Mouse (Mus musculus) urinary bladder, postnatal 10 days (tissue): ENCODE results near the gene Gm6793.
A peak's percentile ranks its signal among the peaks of the same experiment; 100 is the strongest.

Experiments
- DNase-seq: peaks from one replicate; pipeline ENCODE4 v3.0.0; 2022; ENCODE audit warnings: low spot score

Gm6793 gene

DNA sequence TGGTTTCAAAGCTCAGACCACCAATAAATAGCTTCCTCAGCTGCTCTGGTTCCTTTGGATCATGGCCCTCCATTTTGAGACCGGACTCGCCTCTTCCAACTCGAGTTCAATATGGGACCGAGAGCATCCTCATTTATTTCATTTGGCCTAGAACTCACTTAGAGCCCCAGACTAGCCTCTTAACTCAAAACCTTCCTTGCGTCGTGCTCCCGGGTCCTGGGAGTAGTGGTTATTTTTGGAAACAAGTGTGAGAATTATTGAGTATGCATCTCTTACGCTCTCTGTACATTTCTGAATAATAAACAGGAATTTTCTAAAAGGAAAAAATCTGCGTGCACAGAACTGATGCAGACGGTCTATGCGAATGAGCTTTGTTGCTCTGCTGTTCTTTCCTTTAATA lies at the start of gene Gm6793:
Gene Gm6793, minus strand, starts transcription at position 101 of the 400 bp plus-strand sequence.
- DNase-seq, result no peak

DNA sequence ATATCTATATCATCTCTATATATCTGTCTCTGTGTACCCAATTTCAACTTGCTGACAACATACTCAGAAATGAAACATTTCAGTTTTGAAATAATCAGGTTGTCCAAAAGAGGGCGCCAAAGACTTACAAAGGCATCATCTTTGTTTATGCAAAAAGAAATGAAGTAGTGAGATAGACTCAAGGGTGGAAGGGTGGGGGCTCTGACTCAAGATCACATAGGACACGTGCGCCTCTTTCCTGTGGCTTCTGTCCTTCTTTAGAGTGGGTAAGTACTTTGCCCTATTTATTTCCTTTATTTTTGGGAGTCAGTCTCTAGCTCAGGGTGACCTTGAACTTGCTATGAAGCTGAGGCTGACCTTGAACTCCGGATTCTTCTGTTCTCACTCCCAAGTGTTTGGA lies 46.5 kb upstream of the Gm6793 start:
- no peak for DNase-seq

DNA sequence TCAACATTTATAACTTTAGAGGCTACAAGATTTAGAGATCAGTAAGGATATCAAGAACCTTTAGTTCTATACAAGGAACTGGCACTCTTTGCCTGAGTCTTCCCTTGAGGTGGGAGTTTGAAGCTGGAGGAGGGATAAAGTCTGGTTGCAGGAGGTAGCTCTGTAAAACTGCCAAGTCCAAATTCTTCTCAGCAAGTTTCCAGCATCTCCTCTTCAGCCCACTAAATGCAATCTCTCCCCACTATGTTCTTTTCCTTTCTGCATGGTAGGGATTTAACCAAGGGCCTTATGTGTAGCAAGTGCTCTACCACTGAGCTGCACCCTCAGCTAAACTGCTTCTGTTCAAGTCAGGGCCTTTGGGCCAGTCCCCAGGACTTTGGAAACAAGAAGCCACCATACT lies 39.6 kb upstream of the Gm6793 start:
- DNase-seq, result no peak

DNA sequence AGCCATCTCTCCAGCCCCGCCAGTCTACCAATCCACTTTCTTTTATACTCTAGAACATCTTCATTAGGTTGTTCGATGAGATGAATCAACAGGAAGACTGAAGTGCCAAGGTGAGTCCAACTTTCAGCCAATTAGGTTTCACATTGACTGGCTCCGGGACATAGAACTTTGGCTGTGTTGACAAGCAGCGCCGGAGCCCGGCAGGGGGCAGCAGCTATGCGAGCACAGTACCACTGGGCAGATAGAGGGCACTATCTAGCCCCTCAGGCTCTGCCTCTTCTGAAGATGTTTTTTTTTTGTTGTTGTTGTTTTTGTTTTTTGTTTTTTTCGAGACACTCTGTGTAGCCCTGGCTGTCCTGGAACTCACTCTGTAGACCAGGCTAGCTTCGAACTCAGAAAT lies 36.7 kb upstream of the Gm6793 start:
- DNase-seq, result no peak

DNA sequence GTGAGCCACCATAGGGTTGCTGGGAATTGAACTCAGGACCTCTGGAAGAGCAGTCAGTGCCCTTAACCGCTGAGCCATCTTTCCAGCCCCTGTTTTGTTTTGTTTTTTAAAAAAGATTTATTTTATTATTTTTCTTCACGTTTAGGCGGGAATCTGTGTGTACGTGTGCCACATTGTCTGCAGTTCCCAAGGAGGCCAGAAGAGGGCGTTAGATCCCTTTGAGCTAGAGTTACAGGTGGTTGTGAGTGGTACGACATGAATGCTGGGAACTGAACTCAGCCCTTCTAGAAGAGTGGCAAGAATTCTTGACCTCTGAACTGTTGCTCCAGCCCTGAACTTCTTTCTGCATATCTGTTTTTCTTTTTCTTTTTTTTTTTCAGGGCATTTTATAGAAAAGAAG lies 35.1 kb upstream of the Gm6793 start:
- DNase-seq, result no peak

DNA sequence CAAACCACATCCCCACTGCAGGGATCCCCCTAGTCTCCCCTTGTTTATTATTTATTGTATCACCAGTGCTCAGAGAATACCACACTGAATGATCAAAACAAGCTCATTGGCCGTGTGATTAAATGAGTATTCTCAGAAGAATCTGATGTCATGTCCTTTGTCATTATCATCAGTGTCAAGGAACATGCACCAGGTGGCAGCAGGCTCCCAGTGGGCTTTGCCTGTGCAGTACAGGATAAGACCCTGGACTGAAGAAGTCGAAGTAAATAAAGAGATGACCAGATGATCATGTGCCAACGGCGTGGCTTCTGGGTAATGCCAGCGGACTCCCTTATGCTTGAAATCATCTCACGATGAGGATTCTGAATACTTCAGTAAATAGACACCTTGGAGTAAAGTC lies 33.5 kb upstream of the Gm6793 start:
- no peak for DNase-seq

DNA sequence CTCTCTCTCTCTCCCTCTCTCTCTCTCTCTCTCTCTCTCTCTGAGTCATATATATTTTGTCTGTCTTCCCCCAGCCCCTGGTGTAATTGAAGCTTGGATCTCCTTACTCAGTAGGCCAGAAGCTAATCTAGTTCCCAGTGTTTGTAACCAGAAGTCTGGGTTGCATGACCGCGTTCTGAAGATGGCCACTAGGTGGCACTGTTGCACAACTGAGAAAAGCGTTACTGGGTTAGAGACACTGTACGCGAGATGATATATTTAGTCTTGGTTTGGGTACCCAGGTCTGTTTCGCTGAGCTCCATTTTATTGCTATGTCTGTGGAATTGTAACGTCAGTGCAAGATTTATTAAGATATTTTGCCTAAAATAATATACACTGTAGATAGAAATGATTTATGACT lies 31.1 kb upstream of the Gm6793 start:
- peak; percentile 46 for DNase-seq

DNA sequence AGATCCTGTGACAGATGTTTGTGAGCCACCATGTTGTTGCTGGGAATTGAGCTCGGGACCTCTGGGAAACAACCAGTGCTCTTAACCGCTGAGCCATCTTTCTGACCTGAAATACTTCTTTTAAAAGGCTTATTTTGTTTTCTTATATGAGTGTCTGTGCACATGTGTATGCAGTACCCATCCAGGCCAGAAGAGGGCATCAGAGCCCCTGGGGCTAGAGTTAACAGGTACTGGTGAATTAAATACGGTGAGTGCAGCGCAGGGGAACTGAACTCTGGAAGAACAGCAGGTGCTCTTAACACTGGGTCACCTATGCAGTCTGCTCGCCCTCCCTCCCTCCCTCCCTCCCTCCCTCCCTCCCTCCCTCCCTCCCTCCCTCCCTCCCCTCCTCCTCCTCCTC lies 30.3 kb upstream of the Gm6793 start:
- DNase-seq, result no peak

DNA sequence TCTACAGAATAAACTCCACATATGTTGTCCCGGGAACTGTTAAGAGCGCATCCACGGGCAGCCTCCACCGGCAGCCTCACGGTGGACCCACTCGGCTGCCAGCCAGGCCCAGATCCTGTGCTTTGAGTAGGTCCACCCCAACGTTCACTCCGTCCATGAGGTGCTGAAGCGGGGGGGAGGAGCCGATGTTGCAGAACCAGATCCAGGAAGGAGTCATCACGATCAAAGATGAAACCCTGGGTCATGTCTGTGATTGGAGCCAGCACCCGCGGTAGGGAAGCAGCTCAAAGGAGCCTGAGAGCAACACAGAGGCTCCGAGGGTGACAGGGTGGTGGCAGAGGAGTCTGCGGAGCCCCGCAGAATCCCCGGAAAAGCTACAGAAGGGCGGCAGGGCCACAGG lies 22.7 kb upstream of the Gm6793 start:
- no peak for DNase-seq

DNA sequence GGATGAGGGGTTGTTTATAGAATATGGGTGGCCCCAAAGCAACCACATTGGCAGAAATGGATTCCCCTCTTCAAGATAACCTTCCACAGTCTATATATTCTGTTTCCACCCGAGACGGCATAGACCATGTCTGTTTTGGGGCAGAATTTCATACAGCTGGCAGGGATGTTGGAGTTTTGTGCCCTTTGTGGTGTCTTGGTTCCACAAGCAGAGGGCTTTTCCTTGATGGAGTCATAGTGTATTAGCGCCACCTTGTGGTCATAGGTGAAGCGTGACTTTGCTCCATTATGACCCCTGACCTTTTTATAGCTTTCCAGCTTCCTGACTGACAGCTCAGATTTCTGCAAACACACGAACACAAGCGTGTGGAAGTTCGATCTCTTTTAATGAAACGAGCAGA lies 19.8 kb upstream of the Gm6793 start:
- DNase-seq, result no peak

DNA sequence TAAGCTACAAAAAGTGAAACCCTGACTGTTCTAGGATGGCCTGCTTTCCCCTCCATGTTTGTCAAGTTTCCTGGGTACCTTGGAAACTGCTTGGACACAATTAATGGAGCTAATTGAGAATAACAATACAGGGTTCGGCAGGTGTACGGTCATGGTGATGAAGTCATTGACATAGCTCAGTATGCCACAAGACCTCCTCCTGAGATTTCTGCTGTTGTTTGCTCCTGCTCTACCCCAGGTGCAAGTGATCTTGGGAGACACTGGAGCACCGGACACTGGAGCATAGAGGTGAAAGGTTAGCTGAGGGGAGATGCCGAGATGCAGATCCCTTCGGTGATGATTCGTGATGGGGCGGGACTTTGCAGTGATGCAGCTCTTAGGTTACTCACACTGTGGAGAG lies 18.2 kb upstream of the Gm6793 start:
- DNase-seq, result no peak

DNA sequence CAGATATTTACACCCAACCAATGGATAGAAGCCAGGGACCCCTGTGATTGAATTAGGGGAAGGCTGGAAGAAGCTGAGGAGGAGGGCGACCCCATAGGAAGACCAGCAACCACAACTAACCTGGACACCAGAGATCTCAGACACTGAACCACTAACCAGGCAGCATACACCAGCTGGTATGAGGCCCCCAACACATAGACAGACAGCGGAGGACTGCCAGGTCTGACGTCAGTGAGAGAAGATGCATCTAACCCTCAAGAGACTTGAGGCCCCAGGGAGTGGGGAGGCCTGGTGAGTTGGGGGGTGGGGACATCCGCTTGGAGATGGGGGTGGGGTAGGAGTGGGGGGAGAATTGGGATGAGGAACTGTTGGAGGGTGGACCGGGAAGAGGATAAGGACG lies 15.8 kb upstream of the Gm6793 start:
- no peak for DNase-seq

DNA sequence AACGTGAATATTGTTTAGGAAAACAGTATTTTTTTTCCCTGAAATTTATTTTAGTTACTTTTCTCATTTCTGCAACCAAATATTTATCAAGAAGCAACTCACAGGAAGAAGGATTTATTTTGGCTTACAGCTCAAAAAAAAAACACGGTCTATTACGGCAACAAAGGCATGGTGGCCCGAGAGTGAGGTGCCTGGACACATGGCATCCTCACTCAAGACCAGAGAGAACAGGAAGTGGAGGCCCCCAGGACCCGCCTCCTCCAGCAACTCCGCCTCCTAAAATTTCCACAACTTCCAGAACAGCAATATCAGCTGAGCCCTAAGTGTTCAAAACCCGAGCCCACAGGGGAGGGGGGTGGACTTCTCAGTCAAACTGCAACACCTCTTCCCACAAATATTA lies 14.6 kb upstream of the Gm6793 start:
- no peak for DNase-seq

DNA sequence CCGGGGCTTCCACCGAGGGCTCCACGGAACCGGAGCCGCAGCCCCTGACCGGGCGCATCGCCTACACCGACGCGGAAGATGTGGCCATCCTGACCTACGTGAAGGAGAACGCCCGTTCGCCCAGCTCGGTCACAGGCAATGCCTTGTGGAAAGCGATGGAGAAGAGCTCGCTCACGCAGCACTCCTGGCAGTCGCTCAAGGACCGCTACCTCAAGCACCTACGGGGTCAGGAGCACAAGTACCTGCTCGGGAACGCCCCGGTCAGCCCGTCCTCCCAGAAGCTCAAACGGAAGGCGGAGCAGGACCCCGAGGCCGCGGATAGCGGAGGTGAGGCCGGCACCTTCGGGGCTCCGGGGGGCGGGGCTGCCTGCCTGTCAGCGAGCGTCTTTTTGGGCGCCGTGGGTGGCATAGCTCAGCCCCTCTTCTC lies 3.0 kb downstream of the Gm6793 start:
- DNase-seq, result no peak

DNA sequence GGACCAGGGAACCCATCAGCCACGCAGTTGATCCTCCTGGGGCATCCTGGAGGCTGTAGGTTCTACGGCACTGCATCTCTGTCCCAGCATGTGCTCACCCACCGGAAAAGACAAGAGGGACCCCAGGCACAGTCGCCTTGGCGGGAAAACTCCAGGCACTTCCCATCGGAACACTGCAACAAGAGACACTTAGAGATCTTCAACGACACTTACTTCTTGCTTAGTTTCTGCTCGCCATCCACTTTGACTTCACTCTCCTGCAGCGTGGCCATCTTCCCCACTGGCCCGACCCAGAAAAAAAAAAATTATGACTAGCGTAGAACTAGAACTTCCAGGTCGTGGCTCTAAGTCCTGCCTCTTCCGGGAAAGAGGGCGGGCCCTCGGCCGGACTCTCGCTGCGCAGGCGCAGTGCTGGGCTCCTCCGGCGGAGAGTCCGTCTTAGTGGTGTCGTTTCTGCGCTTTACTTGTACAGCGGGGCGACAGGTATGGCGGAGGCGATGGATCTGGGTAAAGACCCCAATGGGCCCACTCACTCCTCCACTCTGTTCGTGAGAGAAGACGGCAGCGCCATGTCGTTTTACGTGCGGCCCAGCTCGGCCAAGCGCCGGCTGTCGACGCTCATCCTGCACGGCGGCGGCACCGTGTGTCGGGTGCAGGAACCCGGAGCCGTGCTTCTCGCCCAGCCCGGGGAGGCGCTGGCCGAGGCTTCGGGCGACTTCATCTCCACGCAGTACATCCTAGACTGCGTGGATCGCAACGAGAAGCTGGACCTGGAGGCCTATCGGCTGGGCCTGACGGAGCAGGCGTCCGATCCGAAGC lies 3.6 kb downstream of the Gm6793 start, which contains the start of the genes Kars and Terf2ip:
Gene Kars, minus strand, starts transcription at position 327 of the 819 bp plus-strand sequence.
Gene Terf2ip, plus strand, starts transcription at position 402 of the 819 bp plus-strand sequence.
- DNase-seq, result peak; percentile 64

DNA sequence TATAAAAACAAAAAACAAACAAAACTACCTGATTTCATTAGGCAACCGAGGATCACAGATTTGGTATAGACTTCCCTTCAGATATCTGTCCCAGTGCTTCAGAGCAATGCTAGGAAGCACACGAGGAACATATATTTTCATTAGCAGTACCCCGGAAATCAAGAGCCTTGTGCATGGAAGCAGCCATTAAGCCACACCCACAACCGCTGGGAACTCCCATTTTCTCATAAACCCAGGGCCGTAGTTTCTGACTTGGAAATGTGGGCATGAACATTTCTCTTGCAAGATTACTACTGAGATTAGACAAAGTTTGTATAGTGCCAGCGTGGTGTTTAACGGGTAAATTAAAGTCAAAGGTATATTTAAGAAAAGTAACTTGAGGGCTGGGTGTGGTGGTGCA lies 5.3 kb downstream of the Gm6793 start:
- no peak for DNase-seq

DNA sequence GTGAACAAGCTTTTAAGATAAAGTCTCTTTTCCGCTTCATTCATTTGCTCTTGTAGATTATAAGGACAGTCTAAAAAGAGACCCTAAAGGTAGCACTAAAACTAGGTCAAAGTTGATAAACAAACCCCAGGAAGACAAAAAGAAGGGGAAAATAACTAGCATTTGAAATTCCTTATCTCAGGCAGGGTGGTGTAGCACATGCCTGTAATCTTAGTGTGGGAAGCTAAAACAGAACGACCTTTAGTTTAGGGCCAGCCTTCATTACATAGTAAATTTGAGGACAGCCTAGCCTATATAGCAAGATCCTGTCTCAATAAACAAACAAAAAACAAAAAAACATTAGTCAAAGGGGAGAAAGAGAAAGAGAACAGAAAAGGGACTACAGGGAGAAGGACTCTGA lies 7.2 kb downstream of the Gm6793 start:
- no peak for DNase-seq

DNA sequence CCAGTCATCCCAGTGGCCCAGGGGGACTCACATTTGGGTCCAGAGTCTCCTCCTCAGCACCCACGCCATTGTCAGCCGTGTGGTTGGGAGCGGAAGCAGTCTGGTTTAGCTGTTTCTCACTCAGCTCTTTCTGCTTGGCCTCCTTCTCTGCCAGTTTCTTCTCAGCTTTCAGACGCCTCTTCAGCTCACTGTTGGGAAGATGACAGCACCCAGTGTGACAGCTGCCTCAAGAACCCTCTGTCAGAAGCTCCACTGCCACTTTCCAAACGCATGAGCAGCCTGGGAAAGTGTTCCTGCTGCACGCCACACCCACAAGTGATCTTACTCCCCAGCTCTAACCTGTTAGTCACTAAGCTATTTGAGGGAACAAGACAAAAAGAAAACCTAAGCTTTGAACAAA lies 9.2 kb downstream of the Gm6793 start:
- no peak for DNase-seq

DNA sequence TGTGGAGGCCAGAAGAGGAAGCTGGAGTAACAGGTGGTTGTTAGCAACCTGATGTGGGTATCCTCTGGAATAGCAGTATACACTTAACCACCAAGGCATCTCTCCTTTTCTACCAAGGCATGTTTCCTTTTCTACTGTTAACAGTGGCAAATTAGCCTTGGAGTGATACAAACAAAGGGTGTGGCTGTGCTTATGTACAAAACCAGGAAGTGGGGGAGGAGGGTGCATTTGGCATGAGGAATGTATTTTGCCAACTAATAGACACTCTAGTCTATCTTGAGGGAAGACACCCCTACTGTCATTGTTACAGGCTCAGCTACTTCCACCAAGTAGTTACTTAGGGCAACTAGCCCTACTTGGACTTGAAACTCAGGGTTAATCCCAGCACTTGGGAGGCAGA lies 10.1 kb downstream of the Gm6793 start:
- DNase-seq, result no peak

DNA sequence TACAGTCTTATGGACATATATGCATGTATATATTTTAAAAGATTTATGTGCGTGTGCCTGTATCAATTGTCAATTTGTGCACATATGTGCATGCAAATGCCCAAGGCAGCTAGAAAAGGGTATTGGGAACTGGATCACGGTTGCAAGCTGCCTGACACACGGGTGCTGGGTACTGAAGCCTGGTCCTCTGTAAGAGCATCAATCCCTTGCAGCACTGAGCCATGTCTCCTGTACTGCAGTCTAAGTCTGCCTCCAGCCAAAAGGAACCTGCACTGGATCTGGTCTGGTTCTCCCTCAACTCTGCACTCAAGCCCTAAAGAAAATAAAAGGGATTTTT lies 22.2 kb downstream of the Gm6793 start:
- DNase-seq, result no peak

DNA sequence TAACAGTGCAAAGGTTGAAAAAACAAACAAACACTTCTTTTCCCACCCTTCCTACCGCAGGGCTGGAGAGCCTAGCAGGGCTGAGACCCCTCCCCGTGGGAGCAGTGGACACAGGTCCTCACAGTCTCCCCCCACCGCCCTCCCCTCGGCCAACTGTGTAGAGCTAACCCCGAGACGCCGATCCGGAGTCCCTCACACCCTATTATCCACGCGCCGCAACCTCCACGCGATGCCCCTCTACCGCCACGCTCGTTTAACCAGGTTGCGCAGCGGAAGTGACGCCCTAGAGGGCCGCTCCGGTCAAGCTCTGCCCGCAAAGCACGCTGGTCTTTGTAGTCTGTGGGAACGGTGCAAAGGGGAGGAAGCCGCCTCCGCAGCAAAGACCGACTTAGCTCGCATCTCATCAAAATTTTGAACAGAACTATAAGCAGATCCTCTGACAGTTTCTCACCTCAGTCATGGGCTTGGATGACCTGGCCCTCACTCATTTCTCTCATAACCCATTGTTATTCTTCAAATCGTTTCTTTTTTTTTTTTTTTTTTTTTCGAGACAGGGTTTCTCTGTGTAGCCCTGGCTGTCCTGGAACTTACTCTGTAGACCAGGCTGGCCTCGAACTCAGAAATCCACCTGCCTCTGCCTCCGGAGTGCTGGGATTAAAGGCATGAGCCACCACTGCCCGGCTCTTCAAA lies 22.7 kb downstream of the Gm6793 start, which contains the start of gene Adat1:
Gene Adat1, minus strand, starts transcription at position 290 of the 690 bp plus-strand sequence.
- peak; percentile 47 for DNase-seq

DNA sequence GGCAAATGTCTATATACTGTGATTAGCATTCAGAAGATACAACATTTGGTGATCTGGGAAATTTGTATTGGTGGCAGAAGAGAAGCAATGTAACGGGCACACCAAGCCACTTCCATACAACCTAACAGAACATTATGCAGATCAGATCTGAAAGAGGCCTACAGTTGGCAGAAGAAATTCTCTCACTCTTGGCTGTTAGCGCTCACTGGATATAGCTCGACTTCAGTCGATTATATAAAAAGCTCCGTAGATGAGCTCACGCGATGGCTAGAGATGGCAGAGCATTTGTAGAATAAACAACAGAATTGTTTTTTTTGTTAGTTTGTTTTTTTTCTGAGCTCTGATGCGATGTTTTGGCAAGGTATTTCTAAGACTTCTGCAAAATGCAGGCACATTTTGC lies 23.6 kb downstream of the Gm6793 start:
- DNase-seq, result no peak

DNA sequence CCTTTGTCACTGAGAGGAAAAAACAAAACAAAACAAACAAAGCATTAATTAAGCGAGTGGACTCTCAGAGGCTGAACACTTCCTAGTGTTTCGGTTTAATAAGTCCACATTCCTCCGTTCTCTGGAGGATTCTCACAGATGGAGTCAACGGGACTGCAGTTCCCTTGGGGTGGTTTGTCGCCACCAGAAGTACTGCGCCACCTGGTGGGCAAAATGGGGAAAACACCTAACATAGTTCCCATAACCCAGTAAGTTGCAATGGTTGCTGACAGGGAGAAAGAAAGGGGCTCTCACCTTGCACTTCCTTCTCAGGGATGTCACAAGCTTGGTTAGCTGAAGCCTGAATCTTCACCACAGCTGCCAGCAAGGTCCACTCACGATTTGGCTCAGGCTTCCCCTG lies 24.9 kb downstream of the Gm6793 start:
- peak; percentile 51 for DNase-seq

DNA sequence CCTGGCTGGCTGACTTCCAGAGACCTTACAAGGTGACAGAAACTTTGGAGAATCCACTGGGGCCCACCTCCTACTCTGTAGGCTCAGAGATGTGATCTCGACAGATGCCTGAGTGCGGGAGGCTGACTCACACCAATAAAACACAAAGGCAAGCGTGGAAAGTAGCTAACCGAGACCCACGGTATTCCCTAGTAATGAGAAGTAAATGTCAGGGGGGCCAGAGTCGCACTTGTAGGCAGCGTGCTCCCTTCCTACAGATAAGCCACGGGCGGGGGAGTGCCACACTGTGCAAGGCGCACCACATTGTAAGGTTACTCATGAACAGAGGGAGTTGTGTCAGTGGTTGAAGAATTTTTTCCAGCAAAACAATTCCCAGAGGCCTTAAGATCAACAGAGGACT lies 30.3 kb downstream of the Gm6793 start:
- no peak for DNase-seq
